8 mouse cellular contexts compared by ENCODE assay signal in the genomic region with DNA sequence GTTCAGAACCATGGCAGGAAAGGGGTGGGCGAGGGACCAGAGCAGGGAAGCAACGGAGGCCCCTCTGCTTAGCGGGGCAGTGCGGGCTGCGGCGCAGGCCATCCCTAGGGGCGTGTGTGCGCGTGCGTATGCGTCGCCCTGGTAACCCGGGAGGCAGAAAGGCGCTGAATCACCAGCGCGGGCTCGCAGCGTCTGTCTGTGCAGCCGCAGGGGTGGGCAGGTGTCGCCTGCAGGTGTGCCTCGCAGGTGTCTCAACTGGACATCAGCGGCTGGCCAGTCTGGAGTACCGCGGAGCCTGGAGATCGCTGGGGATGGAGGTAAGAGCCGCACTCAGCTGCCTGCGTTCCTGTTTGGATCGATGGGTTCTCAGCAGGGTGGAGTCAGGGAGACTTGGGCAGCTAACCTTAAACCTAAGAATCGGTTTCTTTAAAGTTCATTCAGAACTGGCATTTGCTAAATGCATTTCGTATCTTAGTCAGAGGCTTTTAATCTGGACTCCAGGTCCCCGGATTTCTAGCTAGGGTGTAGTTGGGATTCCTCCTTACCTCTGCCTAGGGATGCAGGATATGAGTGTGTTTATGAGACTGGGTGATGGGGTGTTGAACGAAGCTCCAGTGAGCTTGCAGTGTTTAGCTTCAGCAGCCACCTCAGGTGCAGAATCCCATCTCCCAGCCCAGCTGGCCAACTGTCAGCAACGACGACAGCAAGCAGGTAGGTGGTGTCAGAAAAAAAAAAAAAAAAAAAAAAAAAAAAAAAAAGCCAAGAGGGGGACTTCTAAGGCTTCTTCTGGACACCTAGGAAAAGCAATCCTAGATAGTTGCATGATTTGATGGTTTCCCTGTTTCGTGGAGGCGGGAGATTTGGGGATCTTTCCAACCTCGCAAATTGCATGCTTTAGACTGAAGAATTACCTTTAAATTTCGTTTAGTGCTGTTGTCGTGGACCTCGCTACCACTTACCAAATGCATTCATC. TPM values are rescaled to one million over a fixed set of nuclear protein-coding genes. Genes with fewer than 3 reads are reported as not detected.
DNase-seq lines count a peak whose midpoint lies in the region; ATAC-seq and TF ChIP-seq lines count a peak whose summit lies in the region.

A gene (plus strand): TSS at position 153 of the 973 bp plus-strand sequence.

- peak within 1 kb of the TSS; percentile 81 for H3K27ac ChIP-seq in layer of hippocampus, adult 2 months
- no peak within 1 kb of the TSS for H3K27ac ChIP-seq in liver, embryonic 16.5 days (ENCODE audit: low read length)

- no peak within 1 kb of the TSS for H3K9ac ChIP-seq in liver, embryonic 16.5 days (ENCODE audit: low read depth, low read length)

- no peaks in the 10 kb centered on the region for H3K4me1 ChIP-seq in liver, embryonic 16.5 days (ENCODE audit: control insufficient read depth, low read depth, low read length)

- no peaks in the 10 kb centered on the region for H3K27me3 ChIP-seq in liver, embryonic 16.5 days (ENCODE audit: control insufficient read depth, insufficient read depth, low read depth, low read length)

- no peak for TF ChIP-seq CTCF in layer of hippocampus, adult 2 months (conservative IDR thresholded peaks at IDR 0.05)

- peak; percentile 11 to 23 for DNase-seq in spleen, postnatal 36 days (ENCODE audit: low spot score in 2 of 2)
- DNase-seq in spleen, adult 12 weeks (ENCODE audit: low spot score): no peak
- DNase-seq in layer of hippocampus, adult 2 months (ENCODE audit: low spot score in 2 of 2): peak; percentile 72 to 79
- DNase-seq in retina, postnatal 7 days (ENCODE audit: low read depth, low spot score): peak; percentile 13
- DNase-seq in MN1 (ENCODE audit: low spot score): no peak

- H3K9me3 ChIP-seq in liver, embryonic 16.5 days (replicated peaks; ENCODE audit: control insufficient read depth, low read length): no peaks in the 10 kb centered on the region

- WGBS in liver, embryonic 16.5 days (ENCODE audit: insufficient replicate concordance): 16% methylated on average over 40 of the region's 40 CpGs

- ATAC-seq in common myeloid progenitor, adult 5-6 weeks (replicated peaks; ENCODE audit: low read depth, poor library complexity, severe bottlenecking): peak; percentile 65
- peak; percentile 63 for ATAC-seq in granulocyte monocyte progenitor cell, adult 5-6 weeks (replicated peaks; ENCODE audit: poor library complexity, severe bottlenecking)
- ATAC-seq in liver, embryonic 16.5 days (ENCODE audit: low read depth): 0 out of 2 replicates have a peak, but pooled peaks have one; percentile 37

- H3K4me3 ChIP-seq in layer of hippocampus, adult 2 months: peak within 1 kb of the TSS; percentile 77
- H3K4me3 ChIP-seq in liver, embryonic 16.5 days (ENCODE audit: low read depth, low read length): peak within 1 kb of the TSS; percentile 39

- peak within 1 kb of the TSS; percentile 56 for H3K4me2 ChIP-seq in liver, embryonic 16.5 days (ENCODE audit: low read depth, low read length)

- peaks cover 9% of the 10 kb centered on the region for H3K36me3 ChIP-seq in liver, embryonic 16.5 days (ENCODE audit: control insufficient read depth, insufficient read depth)

RNA-seq across cellular contexts. Expression of the gene that starts here (rescaled TPM):
- total RNA-seq in common myeloid progenitor, adult 5-6 weeks (2017): not detected in 2 replicates
- total RNA-seq in granulocyte monocyte progenitor cell, adult 5-6 weeks (2014; fragmentation: Nextera tagmentation): not detected in 2 replicates
- total RNA-seq in granulocyte monocyte progenitor cell, adult 5-6 weeks (2017): not detected in 2 replicates
- total RNA-seq in layer of hippocampus, adult 2 months (2021): 10 to 100 TPM; 27.0 to 27.6 TPM
- 0.12 and 0.27 TPM in 2 replicates for polyA plus RNA-seq in liver, embryonic 16.5 days (2015; fragmentation: Nextera tagmentation; extraction: Ambion mirVana)

Comparison
In these comparisons a context has a peak if more than half of its experiments do, and no peak if none do; other contexts are left out.
1. RNA of the gene that starts here (total RNA-seq): 27.0 to 27.6 TPM in layer of hippocampus, adult 2 months; not detected in common myeloid progenitor, adult 5-6 weeks and not detected in granulocyte monocyte progenitor cell, adult 5-6 weeks; every median in the first group is over 10 times any median in the second.
2. DNase-seq: peak in spleen, postnatal 36 days (2 of 2), layer of hippocampus, adult 2 months (2 of 2) and retina, postnatal 7 days (single experiment); none in spleen, adult 12 weeks (single experiment) and MN1 (single experiment).
3. Peak in ATAC-seq in common myeloid progenitor, adult 5-6 weeks; RNA of the gene not detected or under 1 TPM.
4. Peak in ATAC-seq in granulocyte monocyte progenitor cell, adult 5-6 weeks; RNA of the gene not detected or under 1 TPM.
5. Peak in ATAC-seq, H3K4me3 ChIP-seq and H3K4me2 ChIP-seq in liver, embryonic 16.5 days; RNA of the gene not detected or under 1 TPM.
6. Peak in every context shown above with its lines, with median percentiles within 50 percentile points of each other: ATAC-seq.